Mouse (Mus musculus) regulatory T cell (primary cell): ENCODE results near the gene Six1.
"Not testable (repeated sequence)": the region's sequence is repeated elsewhere in the genome, so short reads cannot be mapped to it uniquely, and the experiment has no call there.

Experiments used
- in situ Hi-C: fragments of 300-600 bp; cut with MboI, MseI; formaldehyde crosslinking; loops from one replicate; pipeline ENCODE4 v1.15.1; 2025; ENCODE audit warnings: high pct_unique_total_duplicates

Six1 gene

DNA sequence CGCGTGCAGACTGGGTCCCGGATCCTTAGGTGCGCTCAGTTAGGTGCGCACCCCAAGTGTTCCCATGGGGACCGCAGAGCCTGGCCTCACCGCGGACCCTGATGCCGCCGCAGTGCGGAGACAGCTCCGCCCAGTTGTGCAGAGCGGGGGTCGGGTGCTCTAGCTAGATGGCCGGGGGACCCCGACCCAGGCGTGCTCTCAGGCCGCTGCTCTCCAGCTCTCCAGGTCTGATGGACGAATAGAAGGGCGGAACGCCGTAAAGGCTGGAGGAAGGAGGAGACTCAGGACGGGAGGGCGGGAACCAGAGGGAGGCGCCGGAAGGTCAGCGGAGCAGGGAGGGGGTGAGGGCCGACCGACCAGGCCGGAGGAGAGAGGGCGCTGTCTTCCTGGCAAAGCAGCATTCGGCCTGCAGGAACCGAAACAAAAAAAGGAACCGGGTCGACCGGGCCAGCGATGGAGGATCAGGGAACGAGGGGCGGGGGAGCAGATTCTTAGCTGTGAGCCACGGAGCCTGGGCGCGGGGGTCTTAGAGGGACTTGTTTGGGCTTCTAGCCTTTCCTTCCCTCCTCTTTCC is at the start of gene Six1:
TSS of gene Six1 (minus strand) at position 220 of the 574 bp plus-strand sequence.
- in situ Hi-C loops = loop anchor here (5.0 kb wide), 1 partner anchor 59 kb away; the partner anchor contains the start of gene Six4

- in situ Hi-C loops = no loop called here
Observed at GRCm38 (mm10) chr12:73098593-73098992, 44.9 kb upstream of the Six1 start.

- in situ Hi-C loops = not testable (repeated sequence)
Observed at GRCm38 (mm10) chr12:73096177-73096576, 42.5 kb upstream of the Six1 start.

DNA sequence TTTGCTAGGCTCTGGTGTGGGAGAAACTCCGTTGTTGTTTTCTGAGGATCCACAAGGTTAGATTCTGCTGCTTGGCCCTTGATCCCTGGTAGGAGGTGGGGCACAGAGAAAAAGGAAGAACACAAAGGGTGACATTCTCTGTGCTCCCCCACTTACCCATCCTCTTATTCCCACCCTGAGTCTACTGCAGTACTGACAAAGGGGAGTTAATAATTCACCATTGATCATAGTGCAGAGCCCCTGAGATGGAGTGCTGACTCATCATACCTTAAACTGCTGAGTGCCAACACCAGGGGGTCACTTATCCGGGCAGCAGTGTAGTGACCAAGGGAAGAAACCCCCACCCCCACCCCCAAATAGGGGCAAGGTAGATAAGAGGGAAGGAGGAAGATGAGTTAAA is 40.9 kb upstream of the Six1 start:
- in situ Hi-C loops = no loop called here

DNA sequence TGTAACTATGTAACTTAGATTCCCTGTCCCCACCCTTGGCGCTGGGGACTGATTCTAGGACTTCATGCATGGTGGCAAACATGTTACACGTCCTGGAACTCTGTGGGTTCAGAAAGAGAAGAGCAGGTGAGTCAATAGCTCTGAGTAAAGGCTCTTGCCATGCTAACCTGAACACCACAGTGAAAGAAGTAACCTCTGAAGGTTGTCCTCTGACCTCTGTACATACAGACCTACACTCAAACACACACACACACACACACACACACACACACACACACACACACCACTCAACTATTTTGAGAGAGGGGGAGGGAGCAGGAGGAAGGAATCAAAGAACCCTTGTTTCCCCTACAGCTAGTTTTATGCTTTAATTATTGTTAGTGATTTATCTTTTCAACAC is 40.5 kb upstream of the Six1 start:
- in situ Hi-C loops = no loop called here

DNA sequence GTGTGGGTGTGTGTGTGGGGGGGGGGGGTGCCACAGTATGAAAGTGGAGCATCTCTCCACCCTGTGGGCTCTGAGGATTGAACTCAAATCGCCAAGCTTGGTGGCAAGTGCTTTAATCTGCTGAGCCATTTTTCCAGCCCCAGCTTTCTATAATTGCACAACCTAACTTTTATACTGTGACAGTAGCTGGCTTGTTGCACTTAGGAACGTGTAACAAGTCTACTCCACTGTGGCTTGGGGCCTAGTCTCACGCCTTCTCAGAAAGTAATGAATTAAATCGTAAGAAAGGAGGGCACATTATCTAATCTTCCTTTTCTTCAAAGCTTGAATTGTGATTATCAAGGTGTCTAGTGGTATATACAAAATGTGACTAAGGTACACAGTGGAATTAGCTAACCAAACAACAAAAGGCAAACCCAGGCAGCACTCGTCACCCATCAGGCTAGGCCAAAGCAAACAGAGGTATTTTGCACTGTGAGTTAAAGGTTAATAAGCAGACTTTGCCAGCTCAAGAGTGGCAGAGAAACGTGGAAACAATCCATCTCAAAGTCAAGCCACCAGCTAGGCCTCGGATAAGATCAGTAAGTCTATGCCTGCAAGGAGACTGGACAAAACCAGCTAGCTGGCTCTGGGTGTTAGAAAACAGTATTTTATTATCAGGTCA is 37.1 kb upstream of the Six1 start:
- in situ Hi-C loops = no loop called here

DNA sequence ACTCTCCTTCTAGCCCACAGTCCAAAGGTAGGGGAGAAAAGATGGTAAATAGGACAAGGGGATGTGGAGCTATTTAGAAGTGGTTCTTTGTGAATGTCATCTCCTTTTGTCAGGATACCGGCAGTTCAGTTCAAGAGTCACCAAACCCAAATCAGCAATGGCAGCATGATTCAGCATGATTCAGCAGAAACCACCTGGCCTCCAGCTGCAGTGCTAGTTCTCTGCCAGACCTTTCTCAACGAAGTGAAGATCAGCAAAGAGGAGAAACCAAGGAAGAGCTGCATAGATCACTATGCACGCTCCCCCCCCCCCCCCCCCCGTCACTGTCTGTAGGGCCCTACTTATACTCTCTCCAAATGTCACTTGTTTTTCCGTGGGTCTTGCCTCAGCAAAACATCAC is 35.2 kb upstream of the Six1 start:
- in situ Hi-C loops = no loop called here

DNA sequence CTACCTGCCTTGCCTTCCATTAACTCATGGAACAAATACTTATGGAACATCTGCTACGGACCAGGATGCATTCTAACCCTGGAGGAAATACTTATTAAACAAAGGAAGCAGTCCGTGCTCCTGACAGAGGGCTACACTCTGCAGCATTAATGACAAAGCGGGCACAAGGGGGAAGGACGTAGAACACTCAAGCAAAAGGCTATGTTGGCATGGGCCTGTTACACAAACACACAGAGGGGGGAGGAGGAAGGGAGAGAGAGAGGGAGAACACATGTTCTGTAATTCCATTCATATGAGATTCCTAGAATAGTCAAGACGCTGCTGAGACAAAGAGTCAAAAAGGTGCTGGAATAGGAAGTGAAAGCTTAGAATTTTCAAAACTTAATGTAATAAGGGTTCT is 34.8 kb upstream of the Six1 start:
- in situ Hi-C loops = no loop called here

DNA sequence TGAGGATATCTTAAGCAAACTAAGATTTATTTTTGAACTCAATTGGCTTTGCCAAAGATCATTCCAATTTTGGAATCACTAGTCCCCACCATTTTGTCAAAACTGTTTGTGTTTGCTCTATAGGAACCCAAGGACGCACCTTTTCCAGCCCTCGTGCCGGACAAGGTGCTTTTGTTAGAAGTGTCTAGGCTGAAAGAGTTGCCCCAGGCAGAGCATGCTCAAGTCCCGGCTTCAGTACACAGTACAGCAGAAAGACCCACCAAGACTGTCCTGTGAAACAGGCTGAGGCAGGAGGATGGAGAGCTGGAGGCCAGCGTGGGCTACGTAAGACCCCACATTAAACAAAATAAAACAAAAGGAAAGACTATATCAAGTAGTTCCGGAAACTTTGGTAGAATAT is 33.4 kb upstream of the Six1 start:
- in situ Hi-C loops = no loop called here

GRCm38 (mm10) chr12:73085739-73086630 is 32.3 kb upstream of the Six1 start:
- in situ Hi-C loops = no loop called here

DNA sequence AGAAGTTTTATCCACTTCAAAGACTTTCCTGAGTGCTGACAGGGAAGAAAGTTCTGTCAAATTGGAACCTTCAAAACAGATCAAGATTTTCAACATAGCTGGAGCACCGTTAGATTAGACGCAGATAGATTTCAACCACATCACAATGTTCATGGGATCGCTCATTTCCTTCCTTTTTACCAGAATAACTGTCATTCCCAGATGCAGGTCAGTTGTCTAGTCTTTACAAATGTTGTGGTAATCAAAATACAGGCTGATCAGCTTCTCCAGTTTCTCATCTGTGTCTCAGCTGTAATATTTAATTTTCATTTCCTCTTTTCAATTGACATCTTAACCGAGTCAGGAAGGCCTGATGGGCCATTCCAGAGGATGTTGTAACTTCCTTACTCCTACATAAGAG is 30.1 kb upstream of the Six1 start:
- in situ Hi-C loops = no loop called here

GRCm38 (mm10) chr12:73081828-73082227 is 28.1 kb upstream of the Six1 start:
- in situ Hi-C loops = not testable (repeated sequence)

GRCm38 (mm10) chr12:73060805-73061410 is 7.2 kb upstream of the Six1 start:
- in situ Hi-C loops = no loop called here

DNA sequence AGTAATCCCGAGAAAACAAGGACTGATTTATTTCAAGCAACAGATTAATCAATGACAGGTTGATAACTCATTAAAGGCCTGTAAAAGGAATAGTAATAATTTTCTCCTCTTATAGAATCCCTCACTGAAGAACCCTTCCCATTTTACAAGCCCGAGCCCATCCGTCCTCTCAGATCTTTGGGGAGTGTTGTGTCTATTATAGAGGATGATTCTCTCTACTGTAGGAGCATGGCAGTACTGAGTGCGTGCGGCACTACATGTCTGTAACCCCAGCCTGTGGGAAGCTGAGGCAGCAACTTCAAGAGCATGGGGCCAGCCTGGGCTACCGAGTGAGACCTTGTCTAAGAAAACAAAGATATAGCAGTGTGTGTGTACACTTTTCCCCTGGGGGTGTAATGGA is 3.8 kb upstream of the Six1 start:
- in situ Hi-C loops = no loop called here

GRCm38 (mm10) chr12:73055451-73055850 is 1.8 kb upstream of the Six1 start:
- in situ Hi-C loops = no loop called here

- in situ Hi-C loops = loop anchor here (5.0 kb wide), 1 partner anchor 58 kb away; the partner anchor contains the start of gene Six4
Observed at GRCm38 (mm10) chr12:73054576-73055185, 994 bp upstream of the Six1 start.

DNA sequence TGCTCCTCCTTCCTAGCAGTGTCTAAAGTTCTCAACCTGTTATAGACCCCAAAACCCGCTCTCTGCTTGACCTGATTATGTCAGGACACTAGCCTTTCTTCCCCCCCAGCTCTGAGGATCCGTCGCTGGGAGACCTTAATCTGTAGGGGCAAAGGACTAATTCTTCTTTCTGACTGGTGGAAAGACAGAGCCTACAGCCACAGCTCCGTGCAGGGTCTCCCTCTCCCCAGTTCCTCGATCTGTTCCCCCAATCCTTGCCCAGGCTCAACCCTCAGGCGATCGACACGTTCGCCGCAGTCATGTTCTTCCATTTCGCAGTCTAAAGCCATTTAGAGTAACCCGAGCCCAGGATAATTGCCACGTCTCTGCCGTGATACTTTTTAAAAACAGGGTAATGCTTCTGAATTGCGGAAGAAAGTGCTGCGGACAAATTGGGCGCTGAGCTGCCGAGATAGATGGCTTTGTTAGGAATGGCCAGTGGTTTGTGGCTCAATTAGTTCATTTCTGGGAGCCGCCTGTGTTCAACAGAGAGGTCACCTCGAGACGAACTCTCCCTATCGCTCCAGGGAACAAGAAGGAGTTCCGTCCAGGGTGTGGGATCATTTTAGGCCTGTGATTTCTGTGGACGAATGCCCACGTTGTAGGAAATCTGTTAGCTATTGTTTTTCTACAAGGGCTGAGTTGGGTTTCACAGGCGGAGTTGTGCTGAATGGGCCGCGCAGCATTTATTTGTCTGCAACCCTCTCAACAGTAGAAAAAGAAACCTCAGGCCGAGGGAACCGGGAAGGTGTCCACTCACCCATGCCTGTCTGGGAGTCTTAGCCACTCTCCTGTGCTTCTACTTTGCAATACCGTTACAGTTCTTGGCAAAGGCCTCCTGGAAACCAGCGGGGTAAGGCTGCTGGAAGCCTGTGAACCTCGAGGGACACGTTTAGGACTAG is 766 bp downstream of the Six1 start:
- in situ Hi-C loops = loop anchor here (5.0 kb wide), 1 partner anchor 59 kb away; the partner anchor contains the start of gene Six4

- in situ Hi-C loops = loop anchor here (5.0 kb wide), 1 partner anchor 60 kb away; the partner anchor contains the start of gene Six4
Observed at GRCm38 (mm10) chr12:73052036-73052650, 1.5 kb downstream of the Six1 start.

- in situ Hi-C loops = loop anchor here (5.0 kb wide), 1 partner anchor 61 kb away; the partner anchor contains the start of gene Six4
Observed at GRCm38 (mm10) chr12:73050811-73051580, 2.7 kb downstream of the Six1 start.
